ENCODE assay signal across 8 mouse cellular contexts in genomic region chr7:123368778-123369746, GRCm38 (mm10). TPM values are rescaled to one million over a fixed set of nuclear protein-coding genes. Genes with fewer than 3 reads are reported as not detected.
DNase-seq lines count a peak whose midpoint lies in the region; ATAC-seq and TF ChIP-seq lines count a peak whose summit lies in the region.

No protein-coding gene starts in this region.

- no peaks in the 10 kb centered on the region for H3K9me3 ChIP-seq in hindbrain, embryonic 13.5 days
- H3K9me3 ChIP-seq in liver, embryonic 13.5 days (replicated peaks): no peaks in the 10 kb centered on the region
- no peaks in the 10 kb centered on the region for H3K9me3 ChIP-seq in neural tube, embryonic 13.5 days

- H3K36me3 ChIP-seq in hindbrain, embryonic 13.5 days: no peaks in the 10 kb centered on the region
- H3K36me3 ChIP-seq in liver, embryonic 13.5 days: no peaks in the 10 kb centered on the region
- H3K36me3 ChIP-seq in neural tube, embryonic 13.5 days: no peaks in the 10 kb centered on the region

- peak overlapping the region; percentile 90 for H3K9ac ChIP-seq in hindbrain, embryonic 13.5 days
- H3K9ac ChIP-seq in liver, embryonic 13.5 days: peak overlapping the region; percentile 97
- H3K9ac ChIP-seq in neural tube, embryonic 13.5 days: peak overlapping the region; percentile 87

- TF ChIP-seq CTCF in embryonic fibroblast, embryonic 13.5 days (IDR thresholded peaks at IDR 0.05; ENCODE audit: borderline replicate concordance, insufficient read depth, low read length): no peak

- H3K27ac ChIP-seq in embryonic fibroblast, embryonic 13.5 days (ENCODE audit: insufficient read depth, low read length): peak overlapping the region; percentile 60
- H3K27ac ChIP-seq in hindbrain, embryonic 13.5 days: peak overlapping the region; percentile 90
- H3K27ac ChIP-seq in liver, embryonic 13.5 days: peak overlapping the region; percentile 88
- peak overlapping the region; percentile 90 for H3K27ac ChIP-seq in neural tube, embryonic 13.5 days (replicated peaks)

- ATAC-seq in hindbrain, embryonic 13.5 days (ENCODE audit: low FRiP score): peak; percentile 77
- peak; percentile 30 for ATAC-seq in liver, embryonic 13.5 days (ENCODE audit: low read depth)
- ATAC-seq in neural tube, embryonic 13.5 days (ENCODE audit: low read depth): peak; percentile 75

- 4% methylated on average over 24 of the region's 51 CpGs for WGBS in hindbrain, embryonic 13.5 days
- under 1% methylated on average over 44 of the region's 51 CpGs for WGBS in liver, embryonic 13.5 days (ENCODE audit: insufficient replicate concordance)
- WGBS in neural tube, embryonic 13.5 days: 2% methylated on average over 33 of the region's 51 CpGs

- peaks cover 17% of the 10 kb centered on the region for H3K4me1 ChIP-seq in embryonic fibroblast, embryonic 13.5 days (ENCODE audit: control insufficient read depth, insufficient read depth, low read length)
- peaks cover 55% of the 10 kb centered on the region for H3K4me1 ChIP-seq in hindbrain, embryonic 13.5 days (replicated peaks)
- H3K4me1 ChIP-seq in liver, embryonic 13.5 days (replicated peaks): peaks cover 62% of the 10 kb centered on the region
- H3K4me1 ChIP-seq in neural tube, embryonic 13.5 days (replicated peaks): peaks cover 46% of the 10 kb centered on the region

- H3K27me3 ChIP-seq in hindbrain, embryonic 13.5 days: no peaks in the 10 kb centered on the region
- H3K27me3 ChIP-seq in liver, embryonic 13.5 days: no peaks in the 10 kb centered on the region
- H3K27me3 ChIP-seq in neural tube, embryonic 13.5 days: no peaks in the 10 kb centered on the region

- TF ChIP-seq POLR2A in embryonic fibroblast, embryonic 13.5 days (IDR thresholded peaks at IDR 0.05; ENCODE audit: low read depth, low read length): no peak

- peak overlapping the region; percentile 99 for H3K4me3 ChIP-seq in embryonic fibroblast, embryonic 13.5 days (ENCODE audit: insufficient read depth, low read length)
- H3K4me3 ChIP-seq in hindbrain, embryonic 13.5 days: peak overlapping the region; percentile 80
- H3K4me3 ChIP-seq in liver, embryonic 13.5 days (replicated peaks): peak overlapping the region; percentile 93
- H3K4me3 ChIP-seq in neural tube, embryonic 13.5 days: peak overlapping the region; percentile 83

- H3K4me2 ChIP-seq in hindbrain, embryonic 13.5 days: peak overlapping the region; percentile 91
- peak overlapping the region; percentile 76 for H3K4me2 ChIP-seq in liver, embryonic 13.5 days
- peak overlapping the region; percentile 89 for H3K4me2 ChIP-seq in neural tube, embryonic 13.5 days

- DNase-seq in layer of hippocampus, adult 9-11 months: peak; percentile 42
- DNase-seq in layer of hippocampus, postnatal 14 days (ENCODE audit: low spot score in 2 of 2): no peak
- DNase-seq in Muller cell, postnatal 12 days (ENCODE audit: inconsistent ontology term): peak; percentile 49
- no peak for DNase-seq in liver, embryonic 13.5 days
- DNase-seq in thymus, postnatal 4 days: no peak

RNA-seq across cellular contexts. Expression of gene Lcmt1, which starts 0.5 kb away (rescaled TPM):
- total RNA-seq in layer of hippocampus, postnatal 14 days (2021): 10 to 100 TPM; 85.1 to 87.4 TPM
- polyA plus RNA-seq in embryonic fibroblast, embryonic 13.5 days (2011; ENCODE audit: insufficient read length, low read depth, missing spikeins): 32.0 and 33.3 TPM in 2 replicates
- 89.4 and 90.8 TPM in 2 replicates for polyA plus RNA-seq in hindbrain, embryonic 13.5 days (2015; fragmentation: Nextera tagmentation; extraction: Ambion mirVana)
- 30.6 and 33.7 TPM in 2 replicates for polyA plus RNA-seq in liver, embryonic 13.5 days (2015; fragmentation: Nextera tagmentation; extraction: Ambion mirVana)
- polyA plus RNA-seq in neural tube, embryonic 13.5 days (2015; fragmentation: Nextera tagmentation; extraction: Ambion mirVana): 81.8 and 86.1 TPM in 2 replicates

RNA-seq across cellular contexts. Expression of gene Arhgap17, which starts 0.7 kb away (rescaled TPM):
- 10 to 100 TPM; 20.0 to 22.6 TPM for total RNA-seq in layer of hippocampus, postnatal 14 days (2021)
- polyA plus RNA-seq in embryonic fibroblast, embryonic 13.5 days (2011; ENCODE audit: insufficient read length, low read depth, missing spikeins): 23.0 and 30.7 TPM in 2 replicates
- polyA plus RNA-seq in hindbrain, embryonic 13.5 days (2015; fragmentation: Nextera tagmentation; extraction: Ambion mirVana): 13.0 and 13.3 TPM in 2 replicates
- polyA plus RNA-seq in liver, embryonic 13.5 days (2015; fragmentation: Nextera tagmentation; extraction: Ambion mirVana): 8.5 and 12.0 TPM in 2 replicates
- polyA plus RNA-seq in neural tube, embryonic 13.5 days (2015; fragmentation: Nextera tagmentation; extraction: Ambion mirVana): 14.2 and 16.3 TPM in 2 replicates

Comparison
In these comparisons a context has a peak if more than half of its experiments do, and no peak if none do; other contexts are left out.
1. DNase-seq: peak in layer of hippocampus, adult 9-11 months (single experiment) and Muller cell, postnatal 12 days (single experiment); none in layer of hippocampus, postnatal 14 days (0 of 2), liver, embryonic 13.5 days (single experiment) and thymus, postnatal 4 days (single experiment).
2. Peak in every context shown above with its lines, with median percentiles within 50 percentile points of each other: H3K27ac ChIP-seq, H3K4me3 ChIP-seq, ATAC-seq, H3K4me2 ChIP-seq and H3K9ac ChIP-seq.